Comparison of ENCODE assay signal across 13 mouse cellular contexts in the genomic region with DNA sequence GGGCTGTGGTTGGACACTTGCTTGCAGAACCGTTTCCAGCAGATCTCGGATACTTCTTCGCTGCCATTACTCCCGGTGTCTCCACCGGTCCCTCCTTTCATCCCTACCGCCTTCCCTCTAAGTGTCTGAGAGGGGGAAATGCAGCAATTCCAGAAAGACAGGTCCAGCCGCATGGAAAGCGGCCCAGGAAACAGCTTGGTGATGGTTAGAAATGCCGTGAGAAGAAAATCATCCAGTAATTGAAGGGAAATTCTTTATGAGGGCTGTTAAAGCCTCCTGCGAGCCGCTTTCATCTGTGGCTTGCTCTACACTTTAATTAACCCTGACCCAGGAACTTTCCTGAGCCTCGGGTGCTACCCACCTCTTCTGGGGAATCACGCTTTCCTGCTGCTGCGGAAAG.
DNase-seq lines count a peak whose midpoint lies in the region; ATAC-seq and TF ChIP-seq lines count a peak whose summit lies in the region.
"Had no signal": no experiment of that assay in that cellular context is flagged by ENCODE, and none has a peak within 500 bp of the region (broad histone marks: within the 10 kb centered on the region; RNA-seq: fewer than 3 reads in every experiment).

No protein-coding gene starts in this region.

- intact Hi-C loops in gastrocnemius, postnatal 36 days (cut with DNase I) = no loop called here

- no peaks in the 10 kb centered on the region for H3K4me1 ChIP-seq in kidney, postnatal 0 days (replicated peaks; ENCODE audit: insufficient read depth, low read length)
- no peaks in the 10 kb centered on the region for H3K4me1 ChIP-seq in embryonic facial prominence, embryonic 11.5 days (ENCODE audit: control insufficient read depth, insufficient read depth, low read length)
- H3K4me1 ChIP-seq in forebrain, embryonic 11.5 days (replicated peaks; ENCODE audit: control insufficient read depth, insufficient read depth, low read length) = peaks cover 2% of the 10 kb centered on the region; the same call in 1 of the 2 replicates
- peaks cover 8% of the 10 kb centered on the region for H3K4me1 ChIP-seq in limb, embryonic 14.5 days (ENCODE audit: control insufficient read depth, insufficient read depth, low read length)
- H3K4me1 ChIP-seq: intestine, embryonic 15.5 days had no signal

- ATAC-seq in kidney, postnatal 0 days (replicated peaks; ENCODE audit: low FRiP score, low read depth) = no peak
- no peak for ATAC-seq in embryonic facial prominence, embryonic 11.5 days (replicated peaks; ENCODE audit: insufficient number of reproducible peaks, low FRiP score, low TSS enrichment, low read depth)
- ATAC-seq in forebrain, embryonic 11.5 days (replicated peaks; ENCODE audit: low FRiP score) = no peak
- ATAC-seq in limb, embryonic 14.5 days (ENCODE audit: low FRiP score, low read depth) = no peak
- no peak for ATAC-seq in megakaryocyte-erythroid progenitor cell, adult 5-6 weeks (replicated peaks; ENCODE audit: low FRiP score, low TSS enrichment, poor library complexity, severe bottlenecking)
- ATAC-seq: intestine, embryonic 15.5 days had no signal

- no peak overlapping the region for H3K4me3 ChIP-seq in kidney, postnatal 0 days (replicated peaks; ENCODE audit: low read depth, low read length)
- H3K4me3 ChIP-seq in embryonic facial prominence, embryonic 11.5 days (ENCODE audit: low read depth, low read length) = no peak overlapping the region
- no peak overlapping the region for H3K4me3 ChIP-seq in forebrain, embryonic 11.5 days (ENCODE audit: low read depth, low read length)
- H3K4me3 ChIP-seq in limb, embryonic 14.5 days (replicated peaks; ENCODE audit: low read length) = no peak overlapping the region
- H3K4me3 ChIP-seq: erythroblast, embryonic 14.5 days; intestine, embryonic 15.5 days; midbrain, embryonic 12.5 days had no signal

- no peaks in the 10 kb centered on the region for H3K9me3 ChIP-seq in kidney, postnatal 0 days (replicated peaks; ENCODE audit: low read length)
- no peaks in the 10 kb centered on the region for H3K9me3 ChIP-seq in embryonic facial prominence, embryonic 11.5 days (replicated peaks; ENCODE audit: control insufficient read depth, low read length)
- no peaks in the 10 kb centered on the region for H3K9me3 ChIP-seq in forebrain, embryonic 11.5 days (ENCODE audit: control insufficient read depth, low read length)
- H3K9me3 ChIP-seq in limb, embryonic 14.5 days (ENCODE audit: control insufficient read depth, low read length) = no peaks in the 10 kb centered on the region
- H3K9me3 ChIP-seq: intestine, embryonic 15.5 days; midbrain, embryonic 12.5 days had no signal

- peak overlapping the region; percentile 27; the same call in 1 of the 2 replicates for H3K4me2 ChIP-seq in kidney, postnatal 0 days (ENCODE audit: low read length)
- no peak overlapping the region for H3K4me2 ChIP-seq in embryonic facial prominence, embryonic 11.5 days (ENCODE audit: low read depth, low read length)
- H3K4me2 ChIP-seq in forebrain, embryonic 11.5 days (ENCODE audit: low read depth, low read length, severe bottlenecking) = peak overlapping the region; percentile 24; the same call in 1 of the 2 replicates
- peak overlapping the region; percentile 22; the same call in 1 of the 2 replicates for H3K4me2 ChIP-seq in limb, embryonic 14.5 days (replicated peaks; ENCODE audit: low read depth, low read length, severe bottlenecking)
- H3K4me2 ChIP-seq: intestine, embryonic 15.5 days; midbrain, embryonic 12.5 days had no signal

- TF ChIP-seq POLR2A in limb, embryonic 14.5 days (IDR thresholded peaks at IDR 0.05; ENCODE audit: borderline replicate concordance, extremely low read depth, insufficient read depth, insufficient read length) = no peak

- H3K9ac ChIP-seq in kidney, postnatal 0 days (ENCODE audit: low read depth, low read length) = no peak overlapping the region
- H3K9ac ChIP-seq in embryonic facial prominence, embryonic 11.5 days (replicated peaks; ENCODE audit: low read length) = no peak overlapping the region
- H3K9ac ChIP-seq in forebrain, embryonic 11.5 days (ENCODE audit: low read length) = no peak overlapping the region
- H3K9ac ChIP-seq in limb, embryonic 14.5 days (ENCODE audit: low read depth, low read length, severe bottlenecking) = no peak overlapping the region
- H3K9ac ChIP-seq: intestine, embryonic 15.5 days; liver, embryonic 14.5 days; midbrain, embryonic 12.5 days had no signal

- H3K36me3 ChIP-seq in kidney, postnatal 0 days (ENCODE audit: insufficient read depth, low read length) = no peaks in the 10 kb centered on the region
- no peaks in the 10 kb centered on the region for H3K36me3 ChIP-seq in embryonic facial prominence, embryonic 11.5 days (replicated peaks; ENCODE audit: control insufficient read depth, insufficient read depth, low read depth, low read length)
- H3K36me3 ChIP-seq in forebrain, embryonic 11.5 days (ENCODE audit: control insufficient read depth, insufficient read depth, low read length) = no peaks in the 10 kb centered on the region
- no peaks in the 10 kb centered on the region for H3K36me3 ChIP-seq in limb, embryonic 14.5 days (ENCODE audit: control insufficient read depth, insufficient read depth, low read length)
- H3K36me3 ChIP-seq: intestine, embryonic 15.5 days; midbrain, embryonic 12.5 days had no signal

- peaks cover 4% of the 10 kb centered on the region; the same call in 1 of the 2 replicates for H3K27me3 ChIP-seq in kidney, postnatal 0 days (ENCODE audit: insufficient read depth, low read length)
- no peaks in the 10 kb centered on the region for H3K27me3 ChIP-seq in embryonic facial prominence, embryonic 11.5 days (ENCODE audit: control insufficient read depth, insufficient read depth, low read length)
- no peaks in the 10 kb centered on the region for H3K27me3 ChIP-seq in forebrain, embryonic 11.5 days (ENCODE audit: control insufficient read depth, insufficient read depth, low read length)
- no peaks in the 10 kb centered on the region; the same call in 1 of the 2 replicates for H3K27me3 ChIP-seq in limb, embryonic 14.5 days (ENCODE audit: control insufficient read depth, insufficient read depth, low read length)
- H3K27me3 ChIP-seq: intestine, embryonic 15.5 days had no signal

- no peak for DNase-seq in kidney, postnatal 0 days (ENCODE audit: low spot score)
- no peak for DNase-seq in kidney, adult 9 months
- DNase-seq in embryonic facial prominence, embryonic 11.5 days (ENCODE audit: low spot score) = peak; percentile 48
- DNase-seq in forebrain, embryonic 11.5 days (ENCODE audit: low spot score) = no peak
- peak; percentile 43 for DNase-seq in limb, embryonic 14.5 days (ENCODE audit: low spot score)
- no peak for DNase-seq in gastrocnemius, postnatal 36 days
- no peak for DNase-seq in adrenal gland, adult 18-20 months (ENCODE audit: low spot score in 2 of 2)
- DNase-seq: cerebellum, adult 9-11 months had no signal

- TF ChIP-seq CTCF in kidney, postnatal 0 days (IDR thresholded peaks at IDR 0.05; ENCODE audit: low read depth) = no peak

- H3K27ac ChIP-seq in kidney, postnatal 0 days = no peak overlapping the region
- no peak overlapping the region for H3K27ac ChIP-seq in embryonic facial prominence, embryonic 11.5 days (replicated peaks; ENCODE audit: low read depth, low read length)
- H3K27ac ChIP-seq in forebrain, embryonic 11.5 days (ENCODE audit: low read depth, low read length) = peak overlapping the region; percentile 18; the same call in 1 of the 2 replicates
- H3K27ac ChIP-seq in limb, embryonic 14.5 days (replicated peaks; ENCODE audit: low read depth, low read length) = no peak overlapping the region
- H3K27ac ChIP-seq: intestine, embryonic 15.5 days; liver, embryonic 14.5 days; midbrain, embryonic 12.5 days had no signal

- 7% methylated on average over 14 of the region's 14 CpGs for WGBS in kidney, postnatal 0 days
- 13% methylated on average over 14 of the region's 14 CpGs for WGBS in embryonic facial prominence, embryonic 11.5 days
- 13% methylated on average over 14 of the region's 14 CpGs for WGBS in forebrain, embryonic 11.5 days
- 4% methylated on average over 14 of the region's 14 CpGs for WGBS in limb, embryonic 14.5 days

Comparison
In these comparisons a context has a peak if more than half of its experiments do, and no peak if none do; other contexts are left out.
1. DNase-seq: peak in embryonic facial prominence, embryonic 11.5 days (single experiment) and limb, embryonic 14.5 days (single experiment); none in kidney, postnatal 0 days (single experiment), kidney, adult 9 months (single experiment), forebrain, embryonic 11.5 days (single experiment), gastrocnemius, postnatal 36 days (0 of 2) and adrenal gland, adult 18-20 months (0 of 2).